In the genomic region with DNA sequence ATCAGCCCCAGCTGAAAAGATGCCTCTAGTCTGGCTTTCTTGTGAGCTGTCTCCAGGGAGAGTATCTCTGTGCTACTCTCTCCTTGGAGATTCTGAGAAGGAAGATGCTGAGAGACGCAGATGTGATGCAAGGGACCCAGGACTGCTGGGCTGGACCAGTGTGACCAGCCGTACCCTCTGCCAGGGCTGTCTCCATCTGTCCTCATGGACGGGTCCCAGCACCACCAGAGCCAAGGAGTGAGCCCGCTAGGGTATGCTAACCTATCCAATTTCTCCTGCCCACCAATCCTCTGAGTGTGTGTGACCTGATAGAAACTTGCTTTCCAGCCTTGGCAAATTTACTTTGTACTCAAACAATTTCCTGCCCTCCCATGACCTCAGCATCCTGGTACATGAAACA, we compare ENCODE assay signal across 35 mouse cellular contexts. TPM values are rescaled to one million over a fixed set of nuclear protein-coding genes. Genes with fewer than 3 reads are reported as not detected.
"Had no signal": no experiment of that assay in that cellular context is flagged by ENCODE, and none has a peak within 500 bp of the region (broad histone marks: within the 10 kb centered on the region; RNA-seq: fewer than 3 reads in every experiment).

No protein-coding gene starts in this region.

- H3K9ac ChIP-seq: embryonic facial prominence, embryonic 12.5 days; embryonic facial prominence, embryonic 13.5 days; embryonic facial prominence, embryonic 15.5 days; forebrain, embryonic 12.5 days; forebrain, embryonic 13.5 days; forebrain, embryonic 15.5 days; forebrain, postnatal 0 days had no signal

- H3K27me3 ChIP-seq: embryonic facial prominence, embryonic 12.5 days; embryonic facial prominence, embryonic 13.5 days; embryonic facial prominence, embryonic 15.5 days; forebrain, embryonic 12.5 days; forebrain, embryonic 13.5 days; forebrain, embryonic 15.5 days had no signal

- H3K4me3 ChIP-seq: embryonic facial prominence, embryonic 10.5 days; embryonic facial prominence, embryonic 12.5 days; embryonic facial prominence, embryonic 13.5 days; embryonic facial prominence, embryonic 15.5 days; erythroblast, embryonic 14.5 days; forebrain, embryonic 10.5 days; forebrain, embryonic 12.5 days; forebrain, embryonic 13.5 days; forebrain, embryonic 15.5 days; gastrocnemius, adult 2 months; heart, adult 2 months had no signal

- H3K27ac ChIP-seq: embryonic facial prominence, embryonic 10.5 days; embryonic facial prominence, embryonic 12.5 days; embryonic facial prominence, embryonic 13.5 days; embryonic facial prominence, embryonic 15.5 days; forebrain, embryonic 10.5 days; forebrain, embryonic 12.5 days; forebrain, embryonic 13.5 days; forebrain, embryonic 15.5 days; gastrocnemius, adult 2 months; heart, adult 2 months had no signal

- DNase-seq: cerebellum, adult 2 months; cerebellum, adult 8-10 months; cerebellum, adult 9-10 months; cerebellum, adult 9-11 months; cerebellum, postnatal 25 days; embryo, embryonic 11 days; forebrain, postnatal 0 days; gastrocnemius, postnatal 10 days; gastrocnemius, postnatal 14 days; gastrocnemius, postnatal 25 days; gastrocnemius, postnatal 36 days; heart, adult 11 months; heart, adult 18-20 months; heart, adult 2 months had no signal

- H3K4me2 ChIP-seq: embryonic facial prominence, embryonic 12.5 days; embryonic facial prominence, embryonic 13.5 days; embryonic facial prominence, embryonic 15.5 days; forebrain, embryonic 12.5 days; forebrain, embryonic 13.5 days; forebrain, embryonic 15.5 days had no signal

- H3K36me3 ChIP-seq: embryonic facial prominence, embryonic 10.5 days; embryonic facial prominence, embryonic 12.5 days; embryonic facial prominence, embryonic 13.5 days; embryonic facial prominence, embryonic 15.5 days; forebrain, embryonic 10.5 days; forebrain, embryonic 12.5 days; forebrain, embryonic 15.5 days had no signal

- H3K9me3 ChIP-seq: embryonic facial prominence, embryonic 10.5 days; embryonic facial prominence, embryonic 12.5 days; embryonic facial prominence, embryonic 13.5 days; embryonic facial prominence, embryonic 15.5 days; forebrain, embryonic 10.5 days; forebrain, embryonic 12.5 days; forebrain, embryonic 13.5 days; forebrain, embryonic 15.5 days had no signal

- H3K4me1 ChIP-seq: embryonic facial prominence, embryonic 10.5 days; embryonic facial prominence, embryonic 12.5 days; embryonic facial prominence, embryonic 13.5 days; embryonic facial prominence, embryonic 15.5 days; forebrain, embryonic 10.5 days; forebrain, embryonic 12.5 days; forebrain, embryonic 13.5 days; forebrain, embryonic 15.5 days had no signal

- ATAC-seq: forebrain, embryonic 13.5 days; forebrain, embryonic 14.5 days; forebrain, embryonic 15.5 days; forebrain, embryonic 16.5 days; forebrain, postnatal 0 days had no signal

RNA-seq across cellular contexts. Expression of a gene that starts 3.3 kb away (rescaled TPM):
- total RNA-seq: common myeloid progenitor, adult 5-6 weeks; forebrain, postnatal 0 days; gastrocnemius, adult 18-20 months; gastrocnemius, adult 2 months; gastrocnemius, adult 8-10 months; gastrocnemius, postnatal 10 days; gastrocnemius, postnatal 14 days; gastrocnemius, postnatal 25 days; gastrocnemius, postnatal 36 days; granulocyte monocyte progenitor cell, adult 5-6 weeks; heart, adult 18-20 months; heart, adult 2 months; heart, adult 8-10 months had no signal
- polyA plus RNA-seq: cerebellum, adult 2 months; cortical plate, adult 2 months; embryonic facial prominence, embryonic 10.5 days; embryonic facial prominence, embryonic 11.5 days; embryonic facial prominence, embryonic 12.5 days; embryonic facial prominence, embryonic 13.5 days; embryonic facial prominence, embryonic 15.5 days; erythroblast, embryonic 14.5 days; forebrain, embryonic 10.5 days; forebrain, embryonic 11.5 days; forebrain, embryonic 12.5 days; forebrain, embryonic 13.5 days; forebrain, embryonic 14.5 days; forebrain, embryonic 15.5 days; forebrain, embryonic 16.5 days; forebrain, postnatal 0 days; frontal cortex, adult 2 months had no signal

RNA-seq across cellular contexts. Expression of a gene that starts 14.6 kb away (rescaled TPM):
- total RNA-seq: common myeloid progenitor, adult 5-6 weeks; granulocyte monocyte progenitor cell, adult 5-6 weeks had no signal
- polyA plus RNA-seq: embryonic facial prominence, embryonic 13.5 days; erythroblast, embryonic 14.5 days had no signal

RNA-seq across cellular contexts. Expression of a gene that starts 38.0 kb away (rescaled TPM):
- total RNA-seq: common myeloid progenitor, adult 5-6 weeks; granulocyte monocyte progenitor cell, adult 5-6 weeks had no signal
- polyA plus RNA-seq: erythroblast, embryonic 14.5 days had no signal
